Mouse (Mus musculus) neural tube, embryonic 12.5 days (tissue): ENCODE results near the gene Arhgef19. TPM values are rescaled to one million over a fixed set of nuclear protein-coding genes. Genes with fewer than 3 reads are reported as not detected.

Experiments used
- ATAC-seq: fragments of 200-750 bp; cut with Nextera tagmentation; 2 replicates; pipeline ENCODE4 v1.8.0; 2017; ENCODE audit warnings: low read depth, mild to moderate bottlenecking, moderate TSS enrichment, moderate library complexity; ENCODE audit not compliant: low FRiP score
- H3K27ac ChIP-seq: fragments of 300-500 bp; sonication (generic); 2 replicates; pipeline ENCODE4 v1.5.1; 2016
- H3K27me3 ChIP-seq: fragments of 300-500 bp; sonication (generic); replicated peaks from 2 replicates; pipeline ENCODE4 v1.6.1; 2016; ENCODE audit warnings: mild to moderate bottlenecking
- H3K36me3 ChIP-seq: fragments of 300-500 bp; sonication (generic); 2 replicates; pipeline ENCODE4 v1.6.1; 2016; ENCODE audit warnings: mild to moderate bottlenecking
- H3K4me1 ChIP-seq: fragments of 300-500 bp; sonication (generic); 2 replicates; pipeline ENCODE4 v1.6.1; 2016
- H3K4me2 ChIP-seq: fragments of 300-500 bp; sonication (generic); replicated peaks from 2 replicates; pipeline ENCODE4 v1.6.1; 2016; ENCODE audit warnings: mild to moderate bottlenecking
- H3K4me3 ChIP-seq: fragments of 300-500 bp; sonication (generic); 2 replicates; pipeline ENCODE4 v1.5.1; 2016
- H3K9ac ChIP-seq: fragments of 300-500 bp; sonication (generic); 2 replicates; pipeline ENCODE4 v1.6.1; 2016; ENCODE audit warnings: mild to moderate bottlenecking
- H3K9me3 ChIP-seq: fragments of 300-500 bp; sonication (generic); 2 replicates; pipeline ENCODE4 v1.6.1; 2016; ENCODE audit warnings: mild to moderate bottlenecking
- WGBS: fragments of 180-500 bp; shearing (Covaris S2); methylation state at CpG from one replicate; pipeline ENCODE4 v1.1.7; 2016; 5-methylcytosine and 5-hydroxymethylcytosine counted together
- polyA plus RNA-seq: library from polyadenylated mRNA; unstranded; fragments of >200 nt; fragmentation: Nextera tagmentation; extraction: Ambion mirVana; gene quantifications from 2 replicates; pipeline ENCODE4 v1.2.1, GENCODE M21; 2016

The Arhgef19 gene
- polyA plus RNA-seq, 1 experiment from 2014 or later, result 3.1 TPM

- Histone ChIP-seq H3K4me2 (no peak overlapping the region), H3K27ac (no peak overlapping the region), H3K36me3 (no peaks in the 10 kb centered on the region), H3K9ac (no peak overlapping the region), H3K27me3 (no peaks in the 10 kb centered on the region; the same call in 1 of the 2 replicates), H3K4me1 (peaks cover 14% of the 10 kb centered on the region), H3K4me3 (no peak overlapping the region), H3K9me3 (no peaks in the 10 kb centered on the region)
- no peak for ATAC-seq
- 47% methylated on average over 1 of the region's 1 CpGs for WGBS
Observed at GRCm38 (mm10) chr4:141281578-141281977, 42.3 kb downstream of the Arhgef19 start.

- Histone ChIP-seq H3K4me1 (peaks cover 18% of the 10 kb centered on the region), H3K9me3 (no peaks in the 10 kb centered on the region), H3K9ac (no peak overlapping the region), H3K27ac (no peak overlapping the region), H3K36me3 (no peaks in the 10 kb centered on the region), H3K4me2 (no peak overlapping the region), H3K4me3 (no peak overlapping the region), H3K27me3 (peaks cover 3% of the 10 kb centered on the region; the same call in 1 of the 2 replicates)
- 65% methylated on average over 3 of the region's 3 CpGs for WGBS
- no peak for ATAC-seq
Observed at GRCm38 (mm10) chr4:141282087-141282486, 42.8 kb downstream of the Arhgef19 start.

GRCm38 (mm10) chr4:141282623-141283022, 43.3 kb downstream of the Arhgef19 start:
- peaks cover 7% of the 10 kb centered on the region for H3K27me3 ChIP-seq
- no peaks in the 10 kb centered on the region for H3K36me3 ChIP-seq
- H3K9ac ChIP-seq, result no peak overlapping the region
- 37% methylated on average over 5 of the region's 5 CpGs for WGBS
- peaks cover 23% of the 10 kb centered on the region for H3K4me1 ChIP-seq
- H3K4me3 ChIP-seq, result no peak overlapping the region
- no peak overlapping the region for H3K4me2 ChIP-seq
- no peak overlapping the region for H3K27ac ChIP-seq
- no peak for ATAC-seq
- no peaks in the 10 kb centered on the region for H3K9me3 ChIP-seq

GRCm38 (mm10) chr4:141283176-141283878, 44.0 kb downstream of the Arhgef19 start:
- H3K4me1 ChIP-seq, result peaks cover 30% of the 10 kb centered on the region
- 59% methylated on average over 12 of the region's 12 CpGs for WGBS

GRCm38 (mm10) chr4:141283879-141284411, 44.6 kb downstream of the Arhgef19 start:
- Histone ChIP-seq H3K4me1 (peaks cover 36% of the 10 kb centered on the region), H3K4me3 (no peak overlapping the region), H3K36me3 (no peaks in the 10 kb centered on the region), H3K27me3 (peaks cover 12% of the 10 kb centered on the region), H3K9me3 (no peaks in the 10 kb centered on the region), H3K9ac (no peak overlapping the region), H3K4me2 (no peak overlapping the region), H3K27ac (no peak overlapping the region)
- no peak for ATAC-seq
- WGBS, result 25% methylated on average over 8 of the region's 8 CpGs

More at GRCm38 (mm10) chr4:141283176-141283878, 44.0 kb downstream of the Arhgef19 start:
- H3K4me3 ChIP-seq, result no peak overlapping the region
- no peak overlapping the region for H3K9ac ChIP-seq
- no peak overlapping the region for H3K27ac ChIP-seq
- H3K4me2 ChIP-seq, result no peak overlapping the region
- ATAC-seq, result no peak
- peaks cover 12% of the 10 kb centered on the region for H3K27me3 ChIP-seq
- no peaks in the 10 kb centered on the region for H3K36me3 ChIP-seq
- no peaks in the 10 kb centered on the region for H3K9me3 ChIP-seq

GRCm38 (mm10) chr4:141284486-141284885, 45.2 kb downstream of the Arhgef19 start:
- H3K4me1 ChIP-seq, result peaks cover 36% of the 10 kb centered on the region
- H3K9ac ChIP-seq, result no peak overlapping the region
- no peak overlapping the region for H3K4me3 ChIP-seq
- H3K4me2 ChIP-seq, result no peak overlapping the region
- ATAC-seq, result no peak
- H3K27ac ChIP-seq, result no peak overlapping the region
- no peaks in the 10 kb centered on the region for H3K9me3 ChIP-seq
- H3K36me3 ChIP-seq, result no peaks in the 10 kb centered on the region
- 69% methylated on average over 3 of the region's 3 CpGs for WGBS
- peaks cover 17% of the 10 kb centered on the region for H3K27me3 ChIP-seq

GRCm38 (mm10) chr4:141285128-141285527, 45.8 kb downstream of the Arhgef19 start:
- no peak for ATAC-seq
- Histone ChIP-seq H3K27me3 (peaks cover 20% of the 10 kb centered on the region), H3K36me3 (no peaks in the 10 kb centered on the region), H3K9ac (no peak overlapping the region), H3K9me3 (no peaks in the 10 kb centered on the region), H3K4me1 (peaks cover 36% of the 10 kb centered on the region), H3K4me3 (no peak overlapping the region), H3K27ac (no peak overlapping the region), H3K4me2 (no peak overlapping the region)
- WGBS, result 15% methylated on average over 8 of the region's 8 CpGs

GRCm38 (mm10) chr4:141286860-141287517, 47.7 kb downstream of the Arhgef19 start:
- Histone ChIP-seq H3K4me3 (no peak overlapping the region), H3K27me3 (peaks cover 34% of the 10 kb centered on the region)

GRCm38 (mm10) chr4:141287518-141288004, 48.3 kb downstream of the Arhgef19 start:
- H3K9ac ChIP-seq, result no peak overlapping the region

More at GRCm38 (mm10) chr4:141286860-141287517, 47.7 kb downstream of the Arhgef19 start:
- no peak for ATAC-seq
- Histone ChIP-seq H3K9me3 (no peaks in the 10 kb centered on the region), H3K9ac (no peak overlapping the region), H3K4me1 (peaks cover 45% of the 10 kb centered on the region), H3K4me2 (peak overlapping the region; percentile 16; the same call in 1 of the 2 replicates), H3K27ac (no peak overlapping the region), H3K36me3 (no peaks in the 10 kb centered on the region)
- 10% methylated on average over 20 of the region's 20 CpGs for WGBS

GRCm38 (mm10) chr4:141288152-141288551, 48.9 kb downstream of the Arhgef19 start:
- no peak for ATAC-seq
- peaks cover 46% of the 10 kb centered on the region for H3K27me3 ChIP-seq
- no peak overlapping the region for H3K9ac ChIP-seq
- 31% methylated on average over 8 of the region's 8 CpGs for WGBS
- H3K27ac ChIP-seq, result no peak overlapping the region
- H3K4me2 ChIP-seq, result no peak overlapping the region
- H3K4me1 ChIP-seq, result peaks cover 50% of the 10 kb centered on the region
- no peaks in the 10 kb centered on the region for H3K36me3 ChIP-seq
- no peaks in the 10 kb centered on the region for H3K9me3 ChIP-seq
- no peak overlapping the region for H3K4me3 ChIP-seq

More at GRCm38 (mm10) chr4:141287518-141288004, 48.3 kb downstream of the Arhgef19 start:
- no peak overlapping the region for H3K27ac ChIP-seq
- H3K9me3 ChIP-seq, result no peaks in the 10 kb centered on the region
- no peak for ATAC-seq
- no peak overlapping the region for H3K4me3 ChIP-seq
- H3K4me1 ChIP-seq, result peaks cover 50% of the 10 kb centered on the region
- peaks cover 40% of the 10 kb centered on the region for H3K27me3 ChIP-seq
- H3K4me2 ChIP-seq, result peak overlapping the region; percentile 16; the same call in 1 of the 2 replicates
- no peaks in the 10 kb centered on the region for H3K36me3 ChIP-seq
- 13% methylated on average over 15 of the region's 15 CpGs for WGBS

- Histone ChIP-seq H3K4me3 (peak overlapping the region; percentile 33), H3K4me1 (peaks cover 41% of the 10 kb centered on the region), H3K4me2 (peak overlapping the region; percentile 70), H3K9me3 (no peaks in the 10 kb centered on the region), H3K9ac (peak overlapping the region; percentile 48; the same call in 1 of the 2 replicates), H3K27ac (no peak overlapping the region), H3K27me3 (peaks cover 73% of the 10 kb centered on the region), H3K36me3 (no peaks in the 10 kb centered on the region)
- WGBS, result 1% methylated on average over 41 of the region's 47 CpGs
- ATAC-seq, result peak; percentile 30; the same call in 1 of the 2 replicates
Observed at GRCm38 (mm10) chr4:141291571-141292375, 52.5 kb downstream of the Arhgef19 start.
